Mouse (Mus musculus): ENCODE results near the gene Bricd5.

GRCm38 (mm10) chr17:24443409-24443808 is 30.3 kb upstream of the Bricd5 start:
- TF ChIP-seq CTCF (conservative IDR thresholded peaks at IDR 0.05; ENCODE audit: low read length) = no peak
- no peak for TF ChIP-seq POU5F1 (IDR thresholded peaks at IDR 0.05; ENCODE audit: borderline replicate concordance, low read length)
- no peak for TF ChIP-seq NANOG (IDR thresholded peaks at IDR 0.05; ENCODE audit: borderline replicate concordance, low read length)
